Mouse (Mus musculus) sigmoid colon, adult 10 weeks (tissue): ENCODE measurements around the gene Olfr1024. TPM values are rescaled to one million over a fixed set of nuclear protein-coding genes. Genes with fewer than 3 reads are reported as not detected.

Source experiments
- polyA plus RNA-seq: library from polyadenylated mRNA; stranded (reverse); fragments of 350-450 nt; fragmentation: Illumina TruSeq; extraction: RNeasy Lipid Tissue Mini Kit (QIAGEN cat#74804); gene quantifications from one replicate; pipeline ENCODE4 v1.2.3, GENCODE M21; 2014; ENCODE audit warnings: low read depth, low replicate concordance

Olfr1024 gene
- not detected for polyA plus RNA-seq

GRCm38 (mm10) chr2:85904952-85905351 is at the start of gene Olfr1024:
Gene Olfr1024 (minus strand): TSS chr2:85905052.

GRCm38 (mm10) chr2:85950137-85950536 is 45.3 kb upstream of the Olfr1024 start, which contains the start of gene Olfr1028:
Gene Olfr1028 (plus strand): TSS chr2:85950437.

GRCm38 (mm10) chr2:85921258-85921657 is 16.4 kb upstream of the Olfr1024 start, which contains the start of gene Olfr1026:
Gene Olfr1026 (plus strand): TSS chr2:85921558.

GRCm38 (mm10) chr2:85914893-85915292 is 10.0 kb upstream of the Olfr1024 start, which contains the start of gene Olfr1025-ps1:
Gene Olfr1025-ps1 (plus strand): TSS chr2:85915193.

GRCm38 (mm10) chr2:85885340-85885739 is 19.5 kb downstream of the Olfr1024 start, which contains the start of gene Olfr1023:
Gene Olfr1023 (plus strand): TSS chr2:85885640.

GRCm38 (mm10) chr2:85868294-85868693 is 36.6 kb downstream of the Olfr1024 start, which contains the start of gene Olfr1022:
Gene Olfr1022 (plus strand): TSS chr2:85868594.

Other genes starting within 250 kb of the Olfr1024 start
- not detected for gene Olfr154, start 240.6 kb downstream of the Olfr1024 start, polyA plus RNA-seq
- not detected for gene Olfr1006, start 226.3 kb downstream of the Olfr1024 start, polyA plus RNA-seq
- not detected for gene Olfr1008, start 215.6 kb downstream of the Olfr1024 start, polyA plus RNA-seq
- not detected for gene Olfr1009, start 189.6 kb downstream of the Olfr1024 start, polyA plus RNA-seq
- not detected for gene Olfr1012, start 142.3 kb downstream of the Olfr1024 start, polyA plus RNA-seq
- not detected for gene Olfr1013, start 138.0 kb downstream of the Olfr1024 start, polyA plus RNA-seq
- gene Olfr1014, start 132.3 kb downstream of the Olfr1024 start, polyA plus RNA-seq: not detected
- gene Olfr1015, start 123.0 kb downstream of the Olfr1024 start, polyA plus RNA-seq: not detected
- not detected for gene Olfr1016, start 102.5 kb downstream of the Olfr1024 start, polyA plus RNA-seq
- gene Olfr1018, start 86.6 kb downstream of the Olfr1024 start, polyA plus RNA-seq: not detected
- gene Olfr1019, start 59.6 kb downstream of the Olfr1024 start, polyA plus RNA-seq: not detected
- not detected for gene Olfr1020, start 58.0 kb downstream of the Olfr1024 start, polyA plus RNA-seq
- not detected for gene Olfr1022, start 36.5 kb downstream of the Olfr1024 start, polyA plus RNA-seq
- not detected for gene Olfr1023, start 19.4 kb downstream of the Olfr1024 start, polyA plus RNA-seq
- gene Olfr1025-ps1, start 10.1 kb upstream of the Olfr1024 start, polyA plus RNA-seq: not detected
- gene Olfr1026, start 16.5 kb upstream of the Olfr1024 start, polyA plus RNA-seq: not detected
- gene Olfr1028, start 45.4 kb upstream of the Olfr1024 start, polyA plus RNA-seq: not detected
- 0.09 TPM for gene Olfr1029, start 68.8 kb upstream of the Olfr1024 start, polyA plus RNA-seq
- gene Olfr1030, start 74.2 kb upstream of the Olfr1024 start, polyA plus RNA-seq: not detected
- not detected for gene Olfr1031, start 85.3 kb upstream of the Olfr1024 start, polyA plus RNA-seq
- gene Olfr1032, start 100.5 kb upstream of the Olfr1024 start, polyA plus RNA-seq: not detected
- gene Olfr1033, start 115.6 kb upstream of the Olfr1024 start, polyA plus RNA-seq: 4.1 TPM
- 0.57 TPM for gene Olfr1034, start 140.8 kb upstream of the Olfr1024 start, polyA plus RNA-seq
- not detected for gene Olfr1036, start 168.9 kb upstream of the Olfr1024 start, polyA plus RNA-seq
- gene Olfr1037, start 182.3 kb upstream of the Olfr1024 start, polyA plus RNA-seq: not detected
- not detected for gene Olfr1039, start 230.9 kb upstream of the Olfr1024 start, polyA plus RNA-seq
- gene Olfr1040, start 241.7 kb upstream of the Olfr1024 start, polyA plus RNA-seq: not detected